In genomic region chr5:90908983-90909382, GRCm38 (mm10) we compare ENCODE assay signal across 9 mouse cellular contexts. TPM values are rescaled to one million over a fixed set of nuclear protein-coding genes. Genes with fewer than 3 reads are reported as not detected.
DNase-seq lines count a peak whose midpoint lies in the region; ATAC-seq and TF ChIP-seq lines count a peak whose summit lies in the region.
"Had no signal": no experiment of that assay in that cellular context is flagged by ENCODE, and none has a peak within 500 bp of the region (broad histone marks: within the 10 kb centered on the region; RNA-seq: fewer than 3 reads in every experiment).

No protein-coding gene starts in this region.

- no peaks in the 10 kb centered on the region for H3K36me3 ChIP-seq in ES-E14 (ENCODE audit: control insufficient read depth, insufficient read depth, low read length, poor library complexity, severe bottlenecking)
- no peaks in the 10 kb centered on the region for H3K36me3 ChIP-seq in limb, embryonic 13.5 days
- H3K36me3 ChIP-seq: heart, embryonic 15.5 days had no signal

- peak; percentile 48 for ATAC-seq in limb, embryonic 13.5 days (ENCODE audit: low FRiP score, low read depth)

- no peak overlapping the region for H3K27ac ChIP-seq in ES-E14 (ENCODE audit: insufficient read depth, low read depth, low read length, poor library complexity, severe bottlenecking)
- H3K27ac ChIP-seq in limb, embryonic 13.5 days = no peak overlapping the region
- H3K27ac ChIP-seq: heart, embryonic 15.5 days had no signal

- H3K4me3 ChIP-seq in ES-E14 (ENCODE audit: insufficient read depth in 1 of 2, low read depth in 1 of 2, low read length in 2 of 2, poor library complexity in 1 of 2, severe bottlenecking in 1 of 2) = no peak overlapping the region
- H3K4me3 ChIP-seq in limb, embryonic 13.5 days = no peak overlapping the region
- H3K4me3 ChIP-seq: heart, embryonic 15.5 days had no signal

- H3K9me3 ChIP-seq in ES-E14 (ENCODE audit: control insufficient read depth, insufficient read depth, low read depth, low read length) = no peaks in the 10 kb centered on the region
- H3K9me3 ChIP-seq in limb, embryonic 13.5 days = no peaks in the 10 kb centered on the region
- H3K9me3 ChIP-seq: heart, embryonic 15.5 days had no signal

- WGBS in limb, embryonic 13.5 days = 1% methylated on average over 2 of the region's 2 CpGs

- in situ Hi-C loops in ES-E14 (cut with MboI; ENCODE audit: low sequenced_read_pairs in 2 of 2, unreplicated experiment in 2 of 2) = loop anchor here (25.0 kb wide), 2 partner anchors 247 to 697 kb away; partner anchors contain the start of gene Cox18 (in 1 of the 2)

- H3K4me2 ChIP-seq in limb, embryonic 13.5 days (replicated peaks) = no peak overlapping the region
- H3K4me2 ChIP-seq: heart, embryonic 15.5 days had no signal

- DNase-seq in B cell, adult 2 months = peak; percentile 62 to 69
- peak; percentile 61 for DNase-seq in ES-E14 (ENCODE audit: low read depth, low spot score)
- DNase-seq in cerebellum, adult 9-10 months = peak; percentile 59
- peak; percentile 45 to 49 for DNase-seq in frontal cortex, postnatal 25 days (ENCODE audit: low spot score in 2 of 2)
- DNase-seq in kidney, adult 18-20 months = peak; percentile 76
- DNase-seq in neural tube, embryonic 10.5 days (ENCODE audit: extremely low spot score, low spot score) = peak; percentile 52
- DNase-seq in urinary bladder, postnatal 25 days (ENCODE audit: low spot score) = peak; percentile 65

- no peaks in the 10 kb centered on the region for H3K4me1 ChIP-seq in ES-E14 (ENCODE audit: control insufficient read depth in 2 of 2, insufficient read depth in 2 of 2, low read length in 2 of 2, poor library complexity in 1 of 2)
- H3K4me1 ChIP-seq in limb, embryonic 13.5 days = 0 out of 2 replicates have a peak, but pooled peaks cover 4% of the 10 kb centered on the region
- H3K4me1 ChIP-seq: heart, embryonic 15.5 days had no signal

- peaks cover 27% of the 10 kb centered on the region for H3K27me3 ChIP-seq in limb, embryonic 13.5 days

- no peak overlapping the region for H3K9ac ChIP-seq in ES-E14 (ENCODE audit: insufficient read depth, low read depth, low read length, poor library complexity, severe bottlenecking)
- no peak overlapping the region for H3K9ac ChIP-seq in limb, embryonic 13.5 days
- H3K9ac ChIP-seq: heart, embryonic 15.5 days had no signal

TF ChIP-seq in ES-E14, 5 proteins besides CTCF, POLR2A, EP300 and RAD21:
- TF ChIP-seq ZC3H11A (IDR thresholded peaks at IDR 0.05; ENCODE audit: borderline replicate concordance, low read depth, low read length) = peak; percentile 28; the same call in 1 of the 2 replicates
- TF ChIP-seq MAFK (IDR thresholded peaks at IDR 0.05; ENCODE audit: insufficient read depth, low read depth, low read length) = no peak
- TF ChIP-seq CHD2 (IDR thresholded peaks at IDR 0.05; ENCODE audit: low read depth, low read length) = no peak

RNA-seq across cellular contexts. Expression of gene Cxcl2, which starts 5.3 kb away (rescaled TPM):
- not detected in 2 replicates for total RNA-seq in ES-E14 (2012; rRNA removed)
- polyA plus RNA-seq in limb, embryonic 13.5 days (2015; fragmentation: Nextera tagmentation; extraction: Ambion mirVana) = 0.18 and 0.28 TPM in 2 replicates
- polyA plus RNA-seq: heart, embryonic 15.5 days had no signal

RNA-seq across cellular contexts. Expression of gene Cxcl1, which starts 17.9 kb away (rescaled TPM):
- 0.45 TPM in 1 of 2 replicates, not detected in the other for total RNA-seq in ES-E14 (2012; rRNA removed)
- 1.1 and 1.4 TPM in 2 replicates for polyA plus RNA-seq in limb, embryonic 13.5 days (2015; fragmentation: Nextera tagmentation; extraction: Ambion mirVana)

RNA-seq across cellular contexts. Expression of gene Mthfd2l, which starts 21.9 kb away (rescaled TPM):
- 4.0 and 4.8 TPM in 2 replicates for total RNA-seq in ES-E14 (2012; rRNA removed)
- 59.5 and 62.3 TPM in 2 replicates for polyA plus RNA-seq in limb, embryonic 13.5 days (2015; fragmentation: Nextera tagmentation; extraction: Ambion mirVana)
